8 mouse cellular contexts compared by ENCODE assay signal in the genomic region with DNA sequence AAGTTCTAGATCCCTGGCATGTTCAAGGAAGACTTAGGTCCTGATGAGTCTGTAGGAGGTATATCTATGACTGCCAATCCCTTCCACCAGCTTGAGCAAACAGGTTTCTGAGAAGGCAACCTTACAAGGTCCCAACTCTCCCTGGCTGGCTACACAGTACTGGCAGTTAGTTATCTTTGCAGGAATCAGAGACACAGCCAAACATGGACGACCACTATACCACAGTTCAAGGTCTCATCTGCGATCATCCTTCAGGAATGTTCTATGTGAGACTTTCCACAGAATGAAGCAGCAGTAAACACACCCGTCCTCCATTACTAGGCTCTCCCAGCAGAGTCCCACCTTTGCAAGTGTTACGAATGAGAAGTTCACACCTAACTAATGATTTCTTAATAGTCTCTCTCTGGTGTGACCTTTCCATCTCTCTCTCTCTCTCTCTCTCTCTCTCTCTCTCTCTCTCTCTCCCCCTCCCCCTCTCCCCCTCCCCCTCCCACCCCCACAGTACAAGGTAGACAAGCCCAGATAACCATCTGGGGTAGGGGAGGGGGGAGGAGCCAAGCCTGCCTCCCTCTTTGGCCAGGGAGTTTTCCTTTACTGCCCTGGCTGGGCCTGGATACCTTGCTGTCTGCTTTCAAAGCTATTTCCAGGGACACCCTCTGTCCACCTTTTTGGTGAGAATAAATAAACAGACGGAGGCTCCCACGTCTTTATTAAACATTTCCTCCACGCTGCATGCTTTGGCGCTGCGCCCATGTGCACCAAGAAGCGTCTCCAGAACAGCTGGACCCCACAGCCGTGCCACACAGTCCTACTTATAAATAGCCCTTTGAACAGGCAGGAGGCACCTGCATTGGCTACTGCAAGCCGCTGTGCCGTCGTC.
DNase-seq lines count a peak whose midpoint lies in the region; ATAC-seq and TF ChIP-seq lines count a peak whose summit lies in the region.

No protein-coding gene starts in this region.

- no peak for TF ChIP-seq CTCF in lung, embryonic 14.5 days (IDR thresholded peaks at IDR 0.05; ENCODE audit: low read depth)

- H3K4me1 ChIP-seq in lung, embryonic 14.5 days (ENCODE audit: insufficient read depth) = peaks cover 15% of the 10 kb centered on the region; the same call in 1 of the 2 replicates
- H3K4me1 ChIP-seq in embryonic facial prominence, embryonic 14.5 days (ENCODE audit: control insufficient read depth, insufficient read depth, low read length) = peaks cover 14% of the 10 kb centered on the region
- peaks cover 25% of the 10 kb centered on the region for H3K4me1 ChIP-seq in hindbrain, embryonic 15.5 days (replicated peaks)
- H3K4me1 ChIP-seq in midbrain, embryonic 11.5 days (ENCODE audit: control insufficient read depth, insufficient read depth, low read length) = peaks cover 20% of the 10 kb centered on the region

- H3K27me3 ChIP-seq in lung, embryonic 14.5 days (ENCODE audit: insufficient read depth, low read length) = peaks cover 14% of the 10 kb centered on the region; the same call in 1 of the 2 replicates
- peaks cover 16% of the 10 kb centered on the region for H3K27me3 ChIP-seq in embryonic facial prominence, embryonic 14.5 days (replicated peaks; ENCODE audit: control insufficient read depth, insufficient read depth, low read length)
- peaks cover 17% of the 10 kb centered on the region for H3K27me3 ChIP-seq in hindbrain, embryonic 15.5 days
- peaks cover 24% of the 10 kb centered on the region for H3K27me3 ChIP-seq in midbrain, embryonic 11.5 days (ENCODE audit: control insufficient read depth, insufficient read depth, low read length)

- H3K27ac ChIP-seq in lung, embryonic 14.5 days (ENCODE audit: low read depth) = peak overlapping the region; percentile 71; the same call in 1 of the 2 replicates
- H3K27ac ChIP-seq in embryonic facial prominence, embryonic 14.5 days (replicated peaks; ENCODE audit: low read depth, low read length) = no peak overlapping the region
- H3K27ac ChIP-seq in hindbrain, embryonic 15.5 days (replicated peaks) = peak overlapping the region; percentile 84
- H3K27ac ChIP-seq in midbrain, embryonic 11.5 days (ENCODE audit: low read depth, low read length) = no peak overlapping the region

- DNase-seq in lung, embryonic 14.5 days = peak; percentile 73
- DNase-seq in lung, adult 18-20 months = no peak
- peak; percentile 73 for DNase-seq in embryonic facial prominence, embryonic 14.5 days (ENCODE audit: low spot score)
- peak; percentile 83 for DNase-seq in midbrain, embryonic 11.5 days (ENCODE audit: low spot score, missing footprints)
- DNase-seq in layer of hippocampus, postnatal 36 days = no peak
- DNase-seq in urinary bladder, postnatal 14 days (ENCODE audit: low spot score) = no peak

- H3K9me3 ChIP-seq in lung, embryonic 14.5 days (ENCODE audit: low read depth, low read length) = no peaks in the 10 kb centered on the region
- H3K9me3 ChIP-seq in embryonic facial prominence, embryonic 14.5 days (ENCODE audit: control insufficient read depth, low read length) = no peaks in the 10 kb centered on the region
- H3K9me3 ChIP-seq in hindbrain, embryonic 15.5 days = no peaks in the 10 kb centered on the region
- no peaks in the 10 kb centered on the region for H3K9me3 ChIP-seq in midbrain, embryonic 11.5 days (ENCODE audit: control insufficient read depth, low read length)

- H3K4me3 ChIP-seq in lung, embryonic 14.5 days (ENCODE audit: low read depth, low read length) = peak overlapping the region; percentile 15; the same call in 1 of the 2 replicates
- H3K4me3 ChIP-seq in embryonic facial prominence, embryonic 14.5 days (ENCODE audit: low read depth, low read length) = no peak overlapping the region
- no peak overlapping the region for H3K4me3 ChIP-seq in hindbrain, embryonic 15.5 days
- no peak overlapping the region for H3K4me3 ChIP-seq in midbrain, embryonic 11.5 days (ENCODE audit: low read depth, low read length)

- no peak overlapping the region; the same call in 1 of the 2 replicates for H3K9ac ChIP-seq in lung, embryonic 14.5 days
- 0 out of 2 replicates have a peak overlapping the region, but pooled peaks have one; percentile 45 for H3K9ac ChIP-seq in embryonic facial prominence, embryonic 14.5 days (ENCODE audit: low read depth, low read length)
- H3K9ac ChIP-seq in hindbrain, embryonic 15.5 days = no peak overlapping the region
- H3K9ac ChIP-seq in midbrain, embryonic 11.5 days (ENCODE audit: low read length) = no peak overlapping the region; the same call in 1 of the 2 replicates

- H3K36me3 ChIP-seq in lung, embryonic 14.5 days (ENCODE audit: insufficient read depth) = no peaks in the 10 kb centered on the region
- H3K36me3 ChIP-seq in embryonic facial prominence, embryonic 14.5 days (ENCODE audit: control insufficient read depth, insufficient read depth, low read length) = no peaks in the 10 kb centered on the region
- no peaks in the 10 kb centered on the region for H3K36me3 ChIP-seq in hindbrain, embryonic 15.5 days
- H3K36me3 ChIP-seq in midbrain, embryonic 11.5 days (ENCODE audit: control insufficient read depth, insufficient read depth, low read length) = no peaks in the 10 kb centered on the region

- H3K4me2 ChIP-seq in lung, embryonic 14.5 days = peak overlapping the region; percentile 69
- peak overlapping the region; percentile 55 for H3K4me2 ChIP-seq in embryonic facial prominence, embryonic 14.5 days (ENCODE audit: low read depth, low read length)
- H3K4me2 ChIP-seq in hindbrain, embryonic 15.5 days = peak overlapping the region; percentile 55
- H3K4me2 ChIP-seq in midbrain, embryonic 11.5 days = peak overlapping the region; percentile 45; the same call in 1 of the 2 replicates

- 17% methylated on average over 14 of the region's 14 CpGs for WGBS in lung, embryonic 14.5 days
- 20% methylated on average over 14 of the region's 14 CpGs for WGBS in embryonic facial prominence, embryonic 14.5 days
- WGBS in hindbrain, embryonic 15.5 days = 21% methylated on average over 14 of the region's 14 CpGs
- WGBS in midbrain, embryonic 11.5 days = 29% methylated on average over 14 of the region's 14 CpGs

- no peak; the same call in 1 of the 2 replicates for ATAC-seq in lung, embryonic 14.5 days (ENCODE audit: insufficient read depth)
- 0 out of 2 replicates have a peak, but pooled peaks have one; percentile 7 for ATAC-seq in embryonic facial prominence, embryonic 14.5 days (ENCODE audit: low read depth)
- peak; percentile 17; the same call in 1 of the 2 replicates for ATAC-seq in hindbrain, embryonic 15.5 days (ENCODE audit: low FRiP score, low read depth)
- ATAC-seq in midbrain, embryonic 11.5 days (ENCODE audit: low FRiP score) = peak; percentile 45; the same call in 1 of the 2 replicates
- no peak for ATAC-seq in megakaryocyte-erythroid progenitor cell, adult 5-6 weeks (replicated peaks; ENCODE audit: low FRiP score, low TSS enrichment, poor library complexity, severe bottlenecking)

Comparison
In these comparisons a context has a peak if more than half of its experiments do, and no peak if none do; other contexts are left out.
1. DNase-seq: peak in lung, embryonic 14.5 days (single experiment), embryonic facial prominence, embryonic 14.5 days (single experiment) and midbrain, embryonic 11.5 days (single experiment); none in lung, adult 18-20 months (0 of 2), layer of hippocampus, postnatal 36 days (0 of 2) and urinary bladder, postnatal 14 days (single experiment).
2. ATAC-seq: peak in embryonic facial prominence, embryonic 14.5 days (single experiment), hindbrain, embryonic 15.5 days (single experiment) and midbrain, embryonic 11.5 days (single experiment); none in lung, embryonic 14.5 days (single experiment) and megakaryocyte-erythroid progenitor cell, adult 5-6 weeks (single experiment).
3. H3K27ac ChIP-seq: peak in lung, embryonic 14.5 days (single experiment) and hindbrain, embryonic 15.5 days (single experiment); none in embryonic facial prominence, embryonic 14.5 days (single experiment) and midbrain, embryonic 11.5 days (single experiment).
4. Peak in every context shown above with its lines, with median percentiles within 50 percentile points of each other: H3K4me2 ChIP-seq.